Mouse (Mus musculus) E14TG2a.4 (cell line): ENCODE measurements around the gene Tmprss5.

Experiments
- CTCF ChIP-seq: conservative IDR thresholded peaks from 2 replicates; pipeline ENCODE4 v1.5.1; 2014; ENCODE audit warnings: low read length
- NANOG ChIP-seq: IDR thresholded peaks from 2 replicates; pipeline ENCODE4 v1.6.1; 2014; ENCODE audit warnings: borderline replicate concordance, low read length, mixed read lengths

DNA sequence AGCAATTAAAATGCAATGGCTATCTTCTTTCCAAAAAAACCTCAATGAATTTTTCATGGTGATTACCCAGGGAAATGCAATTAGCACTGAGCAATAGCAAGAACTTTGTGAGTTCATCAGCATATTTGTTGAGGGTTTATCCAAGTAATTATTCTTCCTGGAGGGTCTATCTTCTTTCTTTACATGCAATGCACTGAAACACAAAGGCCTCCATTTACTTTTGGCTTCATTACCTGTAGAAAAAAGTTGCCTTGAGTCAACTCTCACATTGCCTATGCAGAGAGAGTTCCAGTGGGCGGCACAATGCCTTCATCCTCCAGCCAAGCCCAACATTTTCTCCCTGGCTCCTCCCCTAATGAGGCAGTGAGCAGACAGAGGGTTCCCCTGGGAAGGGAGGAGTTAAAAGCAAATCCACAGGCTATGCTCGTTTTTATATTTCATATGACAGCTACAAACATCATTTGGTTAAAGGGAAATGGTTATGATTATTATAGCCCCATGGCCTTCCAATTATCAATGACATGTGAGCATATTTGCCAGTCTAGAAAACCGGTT, 37.3 kb downstream of the Tmprss5 start:
- TF ChIP-seq CTCF (no peak), NANOG (no peak)
